Mouse (Mus musculus): ENCODE results near the gene Tmod3.

DNA sequence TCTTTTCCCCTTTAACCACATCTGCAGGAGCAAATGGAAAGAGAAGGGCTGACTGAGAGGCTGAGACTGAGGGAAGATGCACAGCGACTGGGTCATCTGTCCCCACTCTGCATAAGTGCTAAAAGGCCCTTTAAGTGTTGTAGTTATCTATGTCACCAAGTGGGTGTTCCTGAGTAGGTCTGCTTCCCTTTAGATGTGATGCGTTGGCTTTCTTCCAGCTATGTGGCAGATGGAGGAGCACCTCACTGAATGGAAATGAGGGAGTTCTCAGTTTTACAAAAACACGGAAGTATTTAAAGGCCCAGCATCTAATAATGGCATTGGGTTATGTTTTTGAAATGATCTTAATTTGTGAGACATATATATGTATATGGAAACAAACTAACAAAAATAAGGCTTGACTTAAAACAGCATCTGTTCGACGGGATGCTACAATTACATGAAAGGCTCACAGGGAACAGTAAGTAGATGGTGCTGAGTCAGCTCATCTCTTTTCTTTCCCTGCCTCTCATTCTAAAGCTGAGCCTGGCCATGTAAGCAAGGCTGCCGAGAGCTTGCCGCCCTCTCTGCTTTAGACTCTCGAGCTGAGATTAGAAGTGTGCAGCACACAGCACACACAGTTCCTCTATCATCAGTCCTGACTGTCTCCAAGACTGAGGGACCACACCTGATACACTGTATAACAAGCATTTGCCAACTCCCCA is 48.1 kb downstream of the Tmod3 start:
- no peak for TF ChIP-seq CTCF (IDR thresholded peaks at IDR 0.05; ENCODE audit: low read depth)
- TF ChIP-seq EP300 (IDR thresholded peaks at IDR 0.05; ENCODE audit: low read depth), result no peak

All from heart, postnatal 0 days (tissue).